Mouse (Mus musculus) midbrain, embryonic 11.5 days (tissue): ENCODE data around the gene Sap30l. TPM values are rescaled to one million over a fixed set of nuclear protein-coding genes. Genes with fewer than 3 reads are reported as not detected.
A peak's percentile ranks its signal among the peaks of the same experiment; 100 is the strongest.

Experiments used
- ATAC-seq: fragments of 200-750 bp; cut with Nextera tagmentation; 2 replicates; pipeline ENCODE4 v1.8.0; 2017; ENCODE audit warnings: moderate TSS enrichment, moderate library complexity; ENCODE audit not compliant: low FRiP score
- DNase-seq: peaks from one replicate; pipeline ENCODE4 v3.0.0; 2015; ENCODE audit warnings: low spot score; ENCODE audit errors: missing footprints
- H3K27ac ChIP-seq: fragments of 300-500 bp; sonication (generic); 2 replicates; pipeline ENCODE4 v1.5.1; 2014; ENCODE audit warnings: low read depth, low read length
- H3K27me3 ChIP-seq: fragments of 300-500 bp; sonication (generic); 2 replicates; pipeline ENCODE4 v1.6.1; 2014; ENCODE audit warnings: mild to moderate bottlenecking, low read length, moderate library complexity, mixed read lengths; ENCODE audit not compliant: control insufficient read depth, insufficient read depth
- H3K36me3 ChIP-seq: fragments of 300-500 bp; sonication (generic); 2 replicates; pipeline ENCODE4 v1.6.1; 2014; ENCODE audit warnings: mild to moderate bottlenecking, low read length, moderate library complexity, mixed read lengths; ENCODE audit not compliant: control insufficient read depth, insufficient read depth
- H3K4me1 ChIP-seq: fragments of 300-500 bp; sonication (generic); 2 replicates; pipeline ENCODE4 v1.6.1; 2014; ENCODE audit warnings: low read length; ENCODE audit not compliant: control insufficient read depth, insufficient read depth
- H3K4me2 ChIP-seq: fragments of 300-500 bp; sonication (generic); 2 replicates; pipeline ENCODE4 v1.6.1; 2014; ENCODE audit warnings: mild to moderate bottlenecking, moderate library complexity
- H3K4me3 ChIP-seq: fragments of 300-500 bp; sonication (generic); 2 replicates; pipeline ENCODE4 v1.5.1; 2014; ENCODE audit warnings: low read depth, low read length
- H3K9ac ChIP-seq: fragments of 300-500 bp; sonication (generic); 2 replicates; pipeline ENCODE4 v1.6.1; 2014; ENCODE audit warnings: low read length
- H3K9me3 ChIP-seq: fragments of 300-500 bp; sonication (generic); 2 replicates; pipeline ENCODE4 v1.6.1; 2016; ENCODE audit warnings: low read length; ENCODE audit not compliant: control insufficient read depth
- WGBS: fragments of 180-500 bp; shearing (Covaris S2); extraction: QIAGEN DNeasy Blood & Tissue Kit; methylation state at CpG from one replicate; pipeline ENCODE4 v1.1.7; 2014; 5-methylcytosine and 5-hydroxymethylcytosine counted together
- polyA plus RNA-seq: library from polyadenylated mRNA; unstranded; fragments of >200 nt; fragmentation: Nextera tagmentation; extraction: Ambion mirVana; gene quantifications from 2 replicates; pipeline ENCODE4 v1.2.1, GENCODE M21; 2014

Gene Sap30l
- polyA plus RNA-seq, 1 experiment from 2014 or later, result 14.5 TPM

- DNase-seq, result peak; percentile 79
Measured at GRCm38 (mm10) chr11:57790866-57791535, 10.4 kb upstream of the Sap30l start.

GRCm38 (mm10) chr11:57795086-57795485 lies 6.4 kb upstream of the Sap30l start:
- Histone ChIP-seq H3K27me3 (no peaks in the 10 kb centered on the region), H3K9ac (no peak overlapping the region), H3K4me2 (no peak overlapping the region), H3K27ac (no peak overlapping the region), H3K4me3 (no peak overlapping the region), H3K9me3 (no peaks in the 10 kb centered on the region), H3K4me1 (peaks cover 4% of the 10 kb centered on the region), H3K36me3 (no peaks in the 10 kb centered on the region)
- ATAC-seq (no peak), DNase-seq (peak; percentile 83)
- WGBS, result 59% methylated on average over 6 of the region's 6 CpGs

More at GRCm38 (mm10) chr11:57790866-57791535, 10.4 kb upstream of the Sap30l start:
- no peak overlapping the region for H3K4me3 ChIP-seq
- no peak overlapping the region for H3K27ac ChIP-seq
- H3K9ac ChIP-seq, result no peak overlapping the region
- peaks cover 15% of the 10 kb centered on the region for H3K4me1 ChIP-seq
- no peaks in the 10 kb centered on the region for H3K9me3 ChIP-seq
- no peak for ATAC-seq
- no peaks in the 10 kb centered on the region for H3K27me3 ChIP-seq
- no peak overlapping the region for H3K4me2 ChIP-seq
- WGBS, result 29% methylated on average over 21 of the region's 21 CpGs
- H3K36me3 ChIP-seq, result no peaks in the 10 kb centered on the region

DNA sequence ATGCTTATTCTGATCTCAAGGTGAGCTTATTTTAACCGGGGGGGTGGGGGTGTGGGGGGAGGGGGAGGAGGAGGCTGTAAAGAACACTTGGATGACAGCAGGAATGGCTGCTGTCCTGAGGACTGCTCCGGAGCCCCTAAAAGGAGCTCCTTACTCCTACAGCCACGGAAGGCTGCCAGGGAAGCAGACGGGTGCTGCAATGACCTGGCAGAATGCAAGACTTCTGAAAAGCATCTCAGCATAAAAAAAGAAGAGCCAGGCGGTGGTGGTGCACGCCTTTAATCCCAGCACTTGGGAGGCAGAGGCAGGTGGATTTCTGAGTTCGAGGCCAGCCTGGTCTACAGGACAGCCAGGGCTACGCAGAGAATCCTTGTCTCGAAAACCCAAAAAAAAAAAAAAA lies 3.6 kb upstream of the Sap30l start:
- 84% methylated on average over 8 of the region's 9 CpGs for WGBS
- H3K4me1 ChIP-seq, result peaks cover 12% of the 10 kb centered on the region
- no peak overlapping the region for H3K27ac ChIP-seq
- ATAC-seq (no peak), DNase-seq (no peak)
- no peak overlapping the region for H3K9ac ChIP-seq
- no peaks in the 10 kb centered on the region for H3K9me3 ChIP-seq
- H3K4me3 ChIP-seq, result no peak overlapping the region
- no peaks in the 10 kb centered on the region for H3K36me3 ChIP-seq
- no peaks in the 10 kb centered on the region for H3K27me3 ChIP-seq
- H3K4me2 ChIP-seq, result no peak overlapping the region

GRCm38 (mm10) chr11:57799456-57799855 lies 2.0 kb upstream of the Sap30l start:
- ATAC-seq (no peak), DNase-seq (peak; percentile 74)
- no peaks in the 10 kb centered on the region for H3K9me3 ChIP-seq
- peaks cover 19% of the 10 kb centered on the region for H3K4me1 ChIP-seq
- H3K4me3 ChIP-seq, result no peak overlapping the region
- H3K27me3 ChIP-seq, result no peaks in the 10 kb centered on the region
- H3K9ac ChIP-seq, result no peak overlapping the region
- no peak overlapping the region for H3K4me2 ChIP-seq
- H3K27ac ChIP-seq, result no peak overlapping the region
- WGBS, result 90% methylated on average over 10 of the region's 10 CpGs
- no peaks in the 10 kb centered on the region for H3K36me3 ChIP-seq

DNA sequence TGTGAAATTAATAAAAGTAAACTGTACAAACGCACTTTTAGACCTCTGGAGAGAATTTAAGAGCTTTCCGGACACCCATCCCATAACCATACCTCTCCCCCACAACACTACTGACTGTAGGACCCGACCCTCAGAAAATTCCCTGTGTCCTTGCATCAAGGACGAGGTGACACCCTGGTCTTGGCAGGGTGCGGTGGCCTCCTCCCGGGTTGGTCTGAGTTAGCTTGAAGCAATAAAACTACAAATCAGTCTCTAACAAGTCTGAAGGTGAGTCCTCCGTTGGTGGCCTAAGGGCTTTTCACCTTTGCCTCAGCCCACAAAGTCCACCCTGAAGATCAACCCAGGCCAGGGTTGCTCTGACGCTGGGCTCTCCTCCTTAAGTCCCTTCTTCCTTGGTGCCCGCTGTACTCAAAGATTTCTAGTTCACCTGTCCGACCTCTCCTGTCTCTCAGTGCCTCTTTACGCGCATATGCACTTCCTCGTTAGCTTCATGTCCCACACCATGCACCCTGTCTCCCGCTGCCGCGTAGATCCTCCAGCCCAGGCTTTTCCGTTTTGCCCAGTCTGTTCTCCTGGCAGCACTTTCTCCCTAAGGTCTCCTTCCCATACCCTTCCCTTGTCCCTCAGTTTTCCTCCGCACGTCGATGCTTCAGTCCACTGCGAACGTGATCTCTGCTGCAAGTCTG lies 1.0 kb upstream of the Sap30l start:
- H3K27me3 ChIP-seq, result no peaks in the 10 kb centered on the region
- H3K27ac ChIP-seq, result 0 out of 2 replicates have a peak overlapping the region, but pooled peaks have one; percentile 41
- no peaks in the 10 kb centered on the region for H3K9me3 ChIP-seq
- H3K4me3 ChIP-seq, result peak overlapping the region; percentile 87
- no peaks in the 10 kb centered on the region for H3K36me3 ChIP-seq
- 15% methylated on average over 22 of the region's 22 CpGs for WGBS
- ATAC-seq (no peak), DNase-seq (no peak)
- H3K9ac ChIP-seq, result peak overlapping the region; percentile 80
- H3K4me2 ChIP-seq, result peak overlapping the region; percentile 87
- peaks cover 21% of the 10 kb centered on the region for H3K4me1 ChIP-seq

DNA sequence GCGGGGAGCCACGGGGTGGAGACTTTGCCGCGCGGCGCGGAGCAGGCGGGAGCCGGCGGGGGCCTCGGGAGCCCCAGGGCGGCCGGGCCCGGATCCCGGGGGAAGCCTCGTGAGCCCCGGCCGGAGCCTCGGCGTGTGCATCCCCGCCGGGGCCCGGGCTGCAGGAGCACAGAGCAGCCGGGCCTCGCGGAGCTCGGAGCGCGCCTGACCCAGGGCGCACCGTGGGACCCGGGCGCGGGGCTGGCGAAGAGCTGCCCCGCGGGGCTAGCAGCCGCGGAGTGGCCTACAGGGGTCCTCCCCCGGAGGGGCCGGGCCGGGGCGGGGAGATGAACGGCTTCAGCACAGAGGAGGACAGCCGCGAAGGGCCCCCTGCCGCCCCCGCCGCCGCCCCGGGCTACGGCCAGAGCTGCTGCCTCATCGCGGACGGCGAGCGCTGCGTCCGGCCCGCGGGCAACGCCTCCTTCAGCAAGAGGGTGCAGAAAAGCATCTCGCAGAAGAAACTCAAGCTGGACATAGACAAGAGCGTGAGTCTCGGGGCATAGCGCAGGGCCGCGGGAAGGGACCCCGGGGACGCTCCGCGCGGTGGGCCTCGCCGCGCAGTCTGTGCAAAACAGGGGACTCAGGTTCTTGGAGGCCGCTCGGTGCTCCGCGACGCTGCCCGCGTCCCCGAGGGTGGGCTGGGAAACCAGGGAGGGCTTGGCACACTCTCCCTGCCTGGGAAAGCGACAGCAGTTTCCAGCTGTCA lies 501 bp downstream of the Sap30l start:
- ATAC-seq (peak; percentile 68), DNase-seq (peak; percentile 94)
- Histone ChIP-seq H3K27ac (no peak overlapping the region; the same call in 1 of the 2 replicates), H3K4me1 (peaks cover 21% of the 10 kb centered on the region), H3K36me3 (no peaks in the 10 kb centered on the region), H3K27me3 (no peaks in the 10 kb centered on the region), H3K4me3 (peak overlapping the region; percentile 87), H3K9ac (peak overlapping the region; percentile 82), H3K9me3 (no peaks in the 10 kb centered on the region), H3K4me2 (peak overlapping the region; percentile 70)
- WGBS, result under 1% methylated on average over 73 of the region's 85 CpGs

DNA sequence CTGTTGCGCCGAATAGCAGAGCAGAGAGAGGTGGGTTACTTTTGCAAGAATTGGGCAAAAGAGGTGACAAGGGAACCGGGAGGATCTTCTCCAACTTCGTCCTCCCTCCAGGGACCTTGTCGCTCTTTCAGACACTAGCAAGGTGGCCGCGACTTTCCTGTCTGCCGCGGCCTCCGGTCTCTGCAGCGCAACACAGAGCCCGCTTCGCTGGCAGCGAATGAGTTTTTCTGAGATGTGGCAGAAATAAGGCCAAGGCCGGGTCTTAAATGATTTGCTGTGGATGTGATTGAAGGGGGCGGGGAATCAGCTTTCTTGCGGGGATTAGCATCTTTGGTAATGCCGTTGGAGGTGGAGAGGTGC lies 1.1 kb downstream of the Sap30l start:
- Histone ChIP-seq H3K9me3 (no peaks in the 10 kb centered on the region), H3K36me3 (no peaks in the 10 kb centered on the region), H3K4me2 (peak overlapping the region; percentile 70), H3K9ac (peak overlapping the region; percentile 82), H3K27ac (no peak overlapping the region), H3K4me1 (peaks cover 21% of the 10 kb centered on the region), H3K27me3 (no peaks in the 10 kb centered on the region), H3K4me3 (peak overlapping the region; percentile 87)
- under 1% methylated on average over 18 of the region's 18 CpGs for WGBS
- ATAC-seq (no peak), DNase-seq (no peak)

DNA sequence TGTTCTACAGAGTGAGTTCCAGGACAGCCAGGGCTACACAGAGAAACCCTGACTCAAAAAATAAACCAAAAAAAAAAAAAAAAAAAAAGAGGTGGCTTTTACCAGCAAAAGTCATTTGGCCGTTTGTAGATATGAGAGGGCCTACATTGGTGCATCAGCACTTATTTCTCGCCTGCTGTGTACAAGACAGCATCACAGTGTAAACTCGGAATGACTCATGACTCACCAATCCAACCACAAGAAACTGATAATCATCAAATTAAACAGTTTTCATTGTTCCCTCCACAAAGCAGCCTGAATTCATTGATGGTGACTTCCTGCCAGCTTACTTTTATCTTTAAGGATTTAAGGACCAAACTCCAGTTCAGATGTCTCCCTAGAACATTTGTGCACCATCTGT lies 3.6 kb downstream of the Sap30l start:
- Histone ChIP-seq H3K4me3 (no peak overlapping the region), H3K9me3 (no peaks in the 10 kb centered on the region), H3K4me1 (peaks cover 20% of the 10 kb centered on the region), H3K9ac (no peak overlapping the region), H3K4me2 (no peak overlapping the region), H3K27me3 (no peaks in the 10 kb centered on the region), H3K27ac (no peak overlapping the region), H3K36me3 (0 out of 2 replicates have a peak, but pooled peaks cover 2% of the 10 kb centered on the region)
- ATAC-seq, result no peak
- WGBS, result 90% methylated on average over 3 of the region's 3 CpGs
- no peak for DNase-seq
